Mouse (Mus musculus) central nervous system, embryonic 11.5 days (tissue): ENCODE measurements around the gene Tyms. TPM values are rescaled to one million over a fixed set of nuclear protein-coding genes. Genes with fewer than 3 reads are reported as not detected.

Experiments used
- polyA plus RNA-seq: library from polyadenylated mRNA; depleted of rRNA; stranded (reverse); fragments of >200 nt; gene quantifications from 2 replicates; pipeline ENCODE4 v1.2.3, GENCODE M21; 2012; rRNA removed

The Tyms gene
- polyA plus RNA-seq, result 198 and 209 TPM in 2 replicates

DNA sequence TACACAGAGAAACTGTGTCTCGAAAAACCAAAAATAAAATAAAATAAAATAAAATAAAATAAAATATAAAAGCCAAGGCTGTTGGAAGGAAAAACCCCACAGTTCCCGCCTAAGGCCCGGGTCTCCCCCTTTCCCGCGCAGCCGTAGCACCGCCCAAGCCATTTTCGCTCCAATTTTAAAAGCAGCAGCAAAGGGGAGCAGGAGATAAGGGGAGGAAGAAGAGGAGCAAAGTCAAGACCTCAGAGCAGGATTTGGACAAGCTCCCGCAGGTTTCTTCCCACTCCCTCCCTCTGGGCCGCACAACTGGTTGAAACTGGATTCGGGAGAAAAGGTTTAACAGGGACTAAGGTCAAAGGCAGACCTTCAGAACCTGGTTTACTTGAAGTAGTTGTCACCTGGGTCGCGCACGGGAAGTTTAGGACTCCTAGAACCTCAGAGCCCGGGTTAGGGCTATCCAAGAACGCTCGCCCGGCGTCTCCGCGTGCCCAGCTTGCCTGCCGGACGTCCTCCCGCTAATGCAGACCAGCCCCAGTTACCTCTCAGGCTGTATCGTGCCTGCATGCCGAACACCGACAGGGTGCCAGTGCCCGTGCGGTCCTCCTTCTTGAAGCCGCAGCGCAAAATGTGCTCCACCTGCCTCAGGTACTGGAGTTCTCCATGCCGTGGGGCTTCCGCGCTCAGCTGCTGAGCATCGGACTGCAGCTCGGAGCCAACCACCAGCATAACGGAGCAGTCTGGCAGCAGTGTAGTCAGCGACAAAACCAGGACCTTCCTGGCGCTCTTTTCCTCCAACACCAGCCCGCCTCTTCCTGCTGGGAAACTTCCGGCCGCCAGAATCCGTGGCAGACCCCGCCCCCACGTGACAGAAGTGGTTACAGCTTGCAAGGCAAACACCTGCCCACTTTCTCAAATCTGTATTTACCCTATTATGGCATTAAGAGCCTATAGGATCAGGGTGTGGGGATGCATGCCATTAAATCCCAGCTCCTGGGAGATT lies at the start of gene Tyms:
TSS of gene Tyms (minus strand) at position 793 of the 997 bp plus-strand sequence.

GRCm38 (mm10) chr5:30105668-30106300 lies 32.4 kb upstream of the Tyms start, which contains the start of gene 3110082J24Rik:
Gene 3110082J24Rik, minus strand, starts transcription at chr5:30106086.

DNA sequence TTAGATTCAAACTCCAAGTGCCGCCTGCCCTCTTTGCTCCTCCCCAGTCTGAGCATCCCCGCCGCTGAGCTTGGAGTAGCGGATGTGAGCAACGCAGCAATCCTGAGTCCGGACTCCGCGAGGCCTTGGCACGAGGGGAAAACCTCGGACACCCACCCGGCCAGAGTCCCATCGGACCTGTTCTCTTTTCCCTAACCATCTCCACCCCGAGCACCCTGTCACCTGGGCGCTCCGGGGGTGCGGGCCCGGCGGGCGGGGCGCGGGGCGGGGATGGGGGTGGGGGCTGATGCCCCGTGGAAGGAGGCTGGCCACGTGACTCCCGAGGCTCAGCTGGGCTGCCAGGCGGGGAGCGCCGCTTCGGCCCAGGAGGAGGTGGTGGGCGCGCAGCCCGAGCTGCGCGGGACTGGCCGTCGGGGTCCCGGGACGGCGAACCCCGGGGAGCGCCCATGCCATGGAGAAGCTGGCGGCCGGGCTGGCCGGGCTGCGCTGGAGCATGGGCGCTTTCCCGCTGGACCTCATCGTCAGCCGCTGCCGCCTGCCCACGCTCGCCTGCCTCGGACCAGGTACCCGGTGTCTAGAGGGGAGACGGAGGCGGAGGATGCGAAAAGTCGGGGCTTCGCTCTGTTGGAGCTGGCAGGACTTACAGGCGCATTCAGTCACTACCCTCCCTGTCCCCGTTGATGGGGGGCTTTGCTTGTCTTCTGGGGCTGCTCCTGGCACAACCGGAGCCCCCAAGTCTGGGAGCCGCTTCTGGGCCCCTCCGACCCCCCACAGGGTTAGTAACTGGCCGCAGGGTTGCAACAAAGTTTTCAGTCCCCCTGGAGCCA lies 31.6 kb upstream of the Tyms start, which contains the start of gene Garem2:
TSS of gene Garem2 (plus strand) at position 321 of the 827 bp plus-strand sequence.

DNA sequence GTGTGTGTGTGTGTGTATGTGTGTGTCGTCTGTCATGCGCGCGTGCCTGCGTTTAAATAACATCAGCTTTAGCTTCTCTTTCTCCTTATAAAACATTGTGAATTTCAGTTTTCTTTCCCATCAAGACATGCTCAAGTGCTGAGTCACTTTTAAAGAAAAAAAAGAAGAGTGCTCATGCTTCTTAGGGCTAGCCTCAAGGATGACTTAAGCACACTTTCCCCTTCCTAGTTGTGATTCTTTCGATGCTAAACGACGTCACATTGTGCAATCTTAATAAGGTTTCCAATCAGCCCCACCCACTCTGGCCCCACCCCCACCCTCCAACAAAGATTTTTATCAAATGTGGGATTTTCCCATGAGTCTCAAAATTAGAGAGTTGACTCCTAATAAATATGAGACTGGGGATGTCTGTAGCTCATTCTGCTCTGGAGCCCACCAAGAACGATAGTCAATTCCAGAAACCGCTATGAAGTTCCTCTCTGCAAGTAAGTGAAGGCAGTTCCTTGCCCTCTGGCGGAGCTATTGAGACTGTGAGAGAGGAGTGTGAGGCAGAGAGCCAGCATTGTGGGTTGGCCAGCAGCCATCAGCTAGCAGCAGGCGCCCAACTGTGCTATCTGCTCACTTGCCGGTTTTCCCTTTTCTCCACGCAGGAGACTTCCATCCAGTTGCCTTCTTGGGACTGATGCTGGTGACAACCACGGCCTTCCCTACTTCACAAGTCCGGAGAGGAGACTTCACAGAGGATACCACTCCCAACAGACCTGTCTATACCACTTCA lies 60.5 kb downstream of the Tyms start, which contains the start of gene Il6:
TSS of gene Il6 (plus strand) at position 389 of the 778 bp plus-strand sequence.

Other genes starting within 250 kb of the Tyms start
- gene Il6, start 60.5 kb downstream of the Tyms start, polyA plus RNA-seq, result not detected in 2 replicates
- gene Garem2, start 31.5 kb upstream of the Tyms start, polyA plus RNA-seq, result 17.1 and 21.2 TPM in 2 replicates
- 1.9 and 3.9 TPM in 2 replicates for gene 3110082J24Rik, start 32.5 kb upstream of the Tyms start, polyA plus RNA-seq
- gene Hadha, start 81.5 kb upstream of the Tyms start, polyA plus RNA-seq, result 82.7 and 89.1 TPM in 2 replicates
- gene Hadhb, start 81.6 kb upstream of the Tyms start, polyA plus RNA-seq, result 81.1 and 107 TPM in 2 replicates
- not detected in 2 replicates for gene Adgrf3, start 132.1 kb upstream of the Tyms start, polyA plus RNA-seq
- gene Selenoi, start 159.0 kb upstream of the Tyms start, polyA plus RNA-seq, result 22.2 and 39.6 TPM in 2 replicates
- gene Drc1, start 207.8 kb upstream of the Tyms start, polyA plus RNA-seq, result 0.52 and 0.68 TPM in 2 replicates